Mouse (Mus musculus): ENCODE data around the gene Coq8a.

DNA sequence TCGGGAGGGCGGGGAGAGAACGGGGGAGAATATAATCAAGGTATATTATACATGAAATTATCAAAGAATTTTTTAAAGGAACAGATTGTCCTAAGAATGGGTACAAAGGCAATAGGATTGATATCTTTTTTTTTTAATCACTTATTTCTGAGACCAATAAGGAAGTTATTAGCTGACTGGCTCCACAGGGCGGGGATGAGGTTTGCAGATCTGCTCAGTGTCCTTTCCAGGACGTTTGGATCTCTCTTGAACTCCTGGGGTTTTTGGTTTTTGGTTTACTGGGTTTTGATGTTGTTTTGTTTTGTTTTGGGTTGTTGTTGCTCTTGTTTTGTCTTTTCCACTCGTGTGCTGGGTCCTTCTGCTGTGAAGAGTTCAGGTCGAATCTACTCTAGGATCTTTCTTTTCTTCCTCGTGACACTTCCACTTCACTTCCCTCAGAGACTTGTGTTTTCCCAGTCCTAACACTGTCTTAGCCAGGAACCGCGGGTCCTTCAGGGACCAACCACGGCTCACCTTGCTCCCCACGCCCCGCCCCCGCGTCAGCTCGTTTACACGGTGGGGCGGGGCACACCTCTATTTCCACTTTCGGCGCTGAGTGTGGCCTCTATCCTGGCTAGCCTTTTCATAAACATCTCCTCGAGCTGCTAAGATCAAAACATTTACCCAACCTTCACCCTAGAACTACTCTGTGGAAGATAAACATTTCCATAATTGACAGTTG lies 26.3 kb upstream of the Coq8a start:
- TF ChIP-seq POLR2A (IDR thresholded peaks at IDR 0.05; ENCODE audit: control insufficient read depth, low read depth, low read length), result no peak
- TF ChIP-seq CTCF (IDR thresholded peaks at IDR 0.05; ENCODE audit: control insufficient read depth, insufficient read depth, insufficient replicate concordance, low read depth, low read length), result no peak

Data from testis, adult 2 months (tissue).